In genomic region chr9:45893681-45894080, GRCm38 (mm10) we compare ENCODE assay signal across 25 mouse cellular contexts.
"Had no signal": no experiment of that assay in that cellular context is flagged by ENCODE, and none has a peak within 500 bp of the region (broad histone marks: within the 10 kb centered on the region; RNA-seq: fewer than 3 reads in every experiment).

No protein-coding gene starts in this region.

- ATAC-seq: hindbrain, embryonic 16.5 days; inflammation-experienced regulatory T-cells, adult 6 months; intestine, embryonic 15.5 days had no signal

- H3K27ac ChIP-seq: heart, embryonic 10.5 days; hindbrain, embryonic 10.5 days; hindbrain, embryonic 12.5 days; hindbrain, embryonic 14.5 days; intestine, embryonic 15.5 days; kidney, embryonic 15.5 days; kidney, postnatal 0 days; limb, embryonic 13.5 days; limb, embryonic 15.5 days had no signal

- H3K9ac ChIP-seq: heart, embryonic 12.5 days; hindbrain, embryonic 12.5 days; hindbrain, embryonic 14.5 days; intestine, embryonic 15.5 days; kidney, embryonic 15.5 days; limb, embryonic 13.5 days; limb, embryonic 15.5 days had no signal

- H3K4me2 ChIP-seq: heart, embryonic 12.5 days; hindbrain, embryonic 12.5 days; hindbrain, embryonic 14.5 days; intestine, embryonic 15.5 days; kidney, embryonic 15.5 days; limb, embryonic 13.5 days; limb, embryonic 15.5 days had no signal

- H3K4me1 ChIP-seq: heart, embryonic 10.5 days; heart, embryonic 12.5 days; hindbrain, embryonic 10.5 days; hindbrain, embryonic 12.5 days; intestine, embryonic 15.5 days; kidney, embryonic 15.5 days; limb, embryonic 13.5 days; limb, embryonic 15.5 days had no signal

- H3K9me3 ChIP-seq: heart, embryonic 10.5 days; heart, embryonic 12.5 days; hindbrain, embryonic 10.5 days; hindbrain, embryonic 12.5 days; intestine, embryonic 15.5 days; kidney, embryonic 15.5 days; limb, embryonic 13.5 days; limb, embryonic 15.5 days had no signal

- DNase-seq: gastrocnemius, postnatal 14 days; gastrocnemius, postnatal 36 days; heart, adult 18-20 months; heart, postnatal 10 days; heart, postnatal 4 days; kidney, adult 11 months; kidney, adult 2 months; kidney, adult 9 months; kidney, postnatal 14 days; kidney, postnatal 36 days; layer of hippocampus, adult 9-11 months; layer of hippocampus, postnatal 36 days; left cerebral cortex, postnatal 4 days had no signal

- H3K4me3 ChIP-seq: heart, embryonic 10.5 days; heart, embryonic 12.5 days; hindbrain, embryonic 10.5 days; hindbrain, embryonic 12.5 days; intestine, embryonic 15.5 days; kidney, embryonic 15.5 days; limb, embryonic 13.5 days; limb, embryonic 15.5 days had no signal

- H3K27me3 ChIP-seq: heart, embryonic 12.5 days; hindbrain, embryonic 12.5 days; intestine, embryonic 15.5 days; kidney, embryonic 15.5 days; limb, embryonic 13.5 days; limb, embryonic 15.5 days had no signal
